Mouse (Mus musculus): ENCODE results near the gene Dlg1.

DNA sequence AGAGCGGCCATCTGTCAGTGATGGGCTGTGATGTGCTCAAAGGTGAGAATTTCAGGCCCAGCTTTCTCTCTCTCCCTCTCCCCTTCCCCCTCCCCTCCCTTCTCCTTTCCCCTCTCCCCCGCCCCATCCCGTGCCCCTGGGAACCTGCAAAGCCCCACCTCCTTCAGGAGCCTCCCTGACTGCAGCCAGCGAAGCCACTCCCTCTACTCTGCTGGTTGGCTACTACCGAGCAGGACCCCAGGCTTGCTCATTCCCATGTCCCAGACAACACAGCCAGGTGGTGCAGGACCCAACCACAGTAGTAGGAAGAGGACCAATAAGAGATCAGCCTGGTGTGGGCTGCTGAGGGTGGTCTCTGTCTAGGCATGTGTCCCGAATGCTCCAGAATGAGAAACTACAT, 220.7 kb downstream of the Dlg1 start:
- no peak for TF ChIP-seq ZNF384 (IDR thresholded peaks at IDR 0.05; ENCODE audit: low read depth, low read length)
- TF ChIP-seq MAFK (IDR thresholded peaks at IDR 0.05; ENCODE audit: insufficient read depth, low read depth, low read length): no peak

Measured in ES-E14 (cell line).